Mouse (Mus musculus): Measurements from ENCODE around the gene Rhof.
"Not testable (repeated sequence)": the region's sequence is repeated elsewhere in the genome, so short reads cannot be mapped to it uniquely, and the experiment has no call there.

The Rhof gene

DNA sequence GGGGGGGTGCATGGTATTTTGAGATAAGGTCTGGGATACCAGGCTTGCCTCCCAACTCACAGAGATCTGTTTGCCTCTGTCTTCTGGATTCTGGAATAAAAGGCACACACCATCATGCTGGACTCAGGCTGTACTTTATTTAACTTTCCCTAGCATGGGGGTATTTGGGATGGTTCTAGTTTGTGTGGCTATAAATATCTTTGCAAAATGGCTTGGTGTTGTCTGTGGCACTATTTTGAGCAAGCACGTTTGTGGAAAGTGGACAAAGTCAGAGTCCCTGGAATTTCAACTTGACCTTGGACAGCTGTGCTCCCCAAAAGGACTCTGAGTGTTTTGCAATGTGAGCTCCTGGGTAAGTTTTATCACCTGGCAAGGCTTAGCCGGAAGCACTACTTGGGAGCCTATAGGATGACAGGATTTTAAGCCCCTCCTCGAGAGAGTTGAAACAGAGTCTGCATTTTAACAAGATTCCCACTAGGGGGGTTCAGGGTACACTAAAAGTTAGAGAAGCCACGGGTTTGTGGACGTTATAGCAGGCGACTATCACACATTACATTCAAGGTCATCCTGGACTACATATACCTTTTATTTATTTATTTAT is 65.0 kb downstream of the Rhof start:
- DNase-seq (ENCODE audit: low spot score in 2 of 2), result no peak

DNA sequence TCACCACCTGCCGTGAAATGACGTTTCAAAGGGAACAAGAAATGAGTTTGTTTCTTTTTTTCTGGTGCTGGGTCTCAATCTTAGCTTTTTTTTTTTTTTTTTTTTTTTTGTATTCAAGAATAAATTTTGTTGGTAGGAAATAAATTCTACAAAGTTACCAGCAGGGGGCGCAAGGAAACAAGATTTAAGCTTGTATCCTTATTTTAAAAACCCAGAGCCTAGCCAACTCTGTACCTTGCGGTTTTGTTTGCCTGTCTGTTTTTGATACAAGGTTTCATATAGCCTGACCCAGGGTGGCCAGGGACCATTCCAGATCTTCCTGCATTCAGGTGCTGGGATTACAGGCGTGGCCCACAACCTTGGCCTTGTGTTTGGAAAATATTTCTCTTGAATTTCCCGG is 68.3 kb downstream of the Rhof start:
- peak; percentile 45 to 73 for DNase-seq (ENCODE audit: low spot score in 2 of 2)

DNA sequence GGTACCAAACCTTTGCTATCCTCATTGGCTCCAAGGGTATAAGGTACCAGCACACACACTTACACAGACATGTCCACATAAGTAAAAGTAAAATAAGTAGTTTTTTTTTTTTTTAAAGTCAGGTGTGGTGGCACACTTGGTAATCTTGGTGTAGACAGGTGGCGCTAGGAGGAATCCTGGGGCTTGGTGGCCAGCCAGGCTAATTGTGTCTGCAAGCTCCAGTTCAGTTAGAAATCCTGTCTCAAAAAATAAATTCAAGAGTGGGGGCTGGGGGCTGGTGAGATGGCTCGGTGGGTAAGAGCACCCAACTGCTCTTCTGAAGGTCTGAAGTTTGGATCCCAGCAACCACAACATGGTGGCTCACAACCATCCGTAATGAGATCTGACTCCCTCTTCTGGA is 69.4 kb downstream of the Rhof start:
- no peak for DNase-seq (ENCODE audit: low spot score in 2 of 2)

DNA sequence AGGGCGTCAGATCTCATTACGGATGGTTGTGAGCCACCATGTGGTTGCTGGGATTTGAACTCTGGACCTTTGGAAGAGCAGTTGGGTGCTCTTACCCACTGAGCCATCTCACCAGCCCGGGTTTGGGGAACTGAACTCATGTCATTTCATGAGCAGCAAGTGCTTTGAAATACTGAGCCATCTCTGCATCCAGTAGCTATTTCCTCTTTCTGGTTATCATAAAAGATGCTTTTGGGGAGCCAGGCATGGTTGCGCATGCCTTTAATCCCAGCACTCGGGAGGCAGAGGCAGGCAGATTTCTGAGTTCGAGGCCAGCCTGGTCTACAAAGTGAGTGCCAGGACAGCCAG is 71.1 kb downstream of the Rhof start:
- not testable (repeated sequence) for DNase-seq (ENCODE audit: low spot score in 2 of 2)

DNA sequence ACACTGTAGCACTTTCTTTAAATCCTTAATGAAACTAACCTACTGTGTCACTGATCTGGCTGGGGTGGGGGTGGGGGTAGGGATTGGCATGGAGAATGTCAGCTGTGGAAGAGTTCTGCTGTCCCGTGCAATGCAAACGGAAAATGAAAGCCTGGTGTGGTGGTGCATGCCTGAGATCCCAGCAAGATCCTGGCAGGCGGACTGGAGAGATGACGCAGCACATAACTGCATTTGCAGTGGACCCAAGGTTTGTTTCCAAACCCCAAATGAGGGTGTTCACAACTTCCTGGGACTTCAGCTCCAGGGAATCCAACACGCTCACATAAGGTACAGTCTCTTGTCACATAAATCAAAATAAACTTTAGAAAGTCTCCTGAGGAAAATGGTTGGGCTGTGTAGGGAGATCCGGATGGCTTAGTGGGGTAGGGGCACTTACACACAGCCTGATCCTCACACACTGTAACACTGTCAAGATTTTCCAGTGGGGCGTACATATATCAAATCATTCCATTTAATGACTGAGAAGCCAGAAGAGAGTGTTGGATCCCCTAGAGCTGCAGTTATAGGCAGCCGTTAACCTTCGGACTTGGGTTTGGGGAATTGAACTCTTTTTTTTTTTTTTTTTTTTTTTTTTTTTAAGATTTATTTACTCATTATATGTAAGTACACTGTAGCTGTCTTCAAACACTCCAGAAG is 71.6 kb downstream of the Rhof start:
- DNase-seq (ENCODE audit: low spot score in 2 of 2), result no peak

DNA sequence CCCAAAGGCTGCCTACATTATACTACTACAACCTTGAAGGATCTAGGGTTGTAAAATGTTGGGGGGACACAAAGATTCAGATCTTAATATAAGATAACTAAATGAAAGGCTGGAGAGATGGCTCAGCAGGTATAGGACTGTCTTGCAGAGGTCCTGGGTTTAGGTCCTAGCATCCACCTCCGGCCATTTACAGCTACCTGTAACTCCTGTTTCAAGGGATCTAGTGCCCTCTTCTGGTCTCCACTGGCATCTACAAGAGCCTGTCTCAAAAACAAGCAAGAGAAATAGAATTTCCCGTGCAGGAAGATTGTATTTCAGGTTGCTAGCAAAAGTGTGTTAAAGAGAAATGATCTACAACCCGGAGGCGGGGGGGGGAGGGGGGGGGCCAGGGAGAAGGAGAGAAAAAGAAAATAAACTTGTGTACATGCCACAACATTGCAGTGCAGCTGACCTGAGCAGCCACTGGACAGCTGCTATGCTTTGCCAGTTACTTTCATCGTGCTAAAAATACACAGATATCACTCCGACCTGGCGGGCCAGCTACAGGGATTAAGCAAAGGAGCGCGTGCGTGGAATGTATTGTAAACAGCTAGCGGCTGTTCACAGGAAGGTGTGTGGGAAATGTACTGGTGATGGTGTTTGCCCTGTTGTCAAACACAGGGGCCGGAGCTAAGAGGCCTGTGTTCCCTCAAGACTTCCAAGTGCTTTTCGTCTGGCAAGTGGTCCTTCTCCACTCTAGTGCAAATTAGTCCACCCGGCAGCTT is 72.6 kb downstream of the Rhof start:
- peak in 1 of 2 experiments; percentile 47 for DNase-seq (ENCODE audit: low spot score in 2 of 2)

DNA sequence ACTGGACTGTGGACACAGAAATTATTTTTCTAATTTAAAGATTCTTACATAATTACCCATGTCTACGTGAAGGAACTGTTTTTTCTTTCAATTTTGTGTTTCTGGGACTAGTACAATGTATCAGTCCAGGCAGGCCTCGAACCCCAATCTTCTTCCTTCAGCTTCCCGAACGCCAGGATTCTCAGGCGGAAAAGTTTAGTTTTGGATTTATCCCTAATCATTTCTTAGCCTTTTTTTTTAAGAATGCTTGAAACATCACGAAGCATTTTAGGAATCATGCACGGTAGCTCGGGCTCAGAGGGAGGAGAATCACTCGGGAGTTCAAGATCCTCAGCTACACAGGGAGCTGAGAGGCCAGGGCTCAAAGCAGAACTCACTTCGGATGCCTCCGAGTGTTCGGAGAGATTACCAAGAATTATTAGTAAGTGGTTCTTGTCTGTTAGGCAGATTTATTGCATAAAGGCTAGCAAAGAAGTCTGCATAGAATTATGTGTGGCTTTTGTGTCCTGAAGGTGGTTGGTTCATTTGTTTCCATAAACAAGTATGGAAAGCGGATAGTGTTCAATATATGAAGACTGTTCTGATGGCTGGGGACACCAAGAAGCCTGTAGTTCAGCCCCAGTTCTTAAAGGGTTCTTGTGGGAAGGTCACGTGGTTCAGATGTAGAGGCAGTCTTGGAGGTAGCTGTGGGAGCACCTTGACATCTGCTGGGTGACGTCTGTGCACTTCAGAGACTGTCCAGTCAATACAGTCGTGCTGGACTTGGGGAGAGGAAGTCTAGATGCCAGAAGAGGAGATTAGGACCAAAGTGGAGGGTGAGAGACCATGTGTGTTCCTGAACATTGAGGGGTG is 74.0 kb downstream of the Rhof start:
- no peak for DNase-seq (ENCODE audit: low spot score in 2 of 2)

DNA sequence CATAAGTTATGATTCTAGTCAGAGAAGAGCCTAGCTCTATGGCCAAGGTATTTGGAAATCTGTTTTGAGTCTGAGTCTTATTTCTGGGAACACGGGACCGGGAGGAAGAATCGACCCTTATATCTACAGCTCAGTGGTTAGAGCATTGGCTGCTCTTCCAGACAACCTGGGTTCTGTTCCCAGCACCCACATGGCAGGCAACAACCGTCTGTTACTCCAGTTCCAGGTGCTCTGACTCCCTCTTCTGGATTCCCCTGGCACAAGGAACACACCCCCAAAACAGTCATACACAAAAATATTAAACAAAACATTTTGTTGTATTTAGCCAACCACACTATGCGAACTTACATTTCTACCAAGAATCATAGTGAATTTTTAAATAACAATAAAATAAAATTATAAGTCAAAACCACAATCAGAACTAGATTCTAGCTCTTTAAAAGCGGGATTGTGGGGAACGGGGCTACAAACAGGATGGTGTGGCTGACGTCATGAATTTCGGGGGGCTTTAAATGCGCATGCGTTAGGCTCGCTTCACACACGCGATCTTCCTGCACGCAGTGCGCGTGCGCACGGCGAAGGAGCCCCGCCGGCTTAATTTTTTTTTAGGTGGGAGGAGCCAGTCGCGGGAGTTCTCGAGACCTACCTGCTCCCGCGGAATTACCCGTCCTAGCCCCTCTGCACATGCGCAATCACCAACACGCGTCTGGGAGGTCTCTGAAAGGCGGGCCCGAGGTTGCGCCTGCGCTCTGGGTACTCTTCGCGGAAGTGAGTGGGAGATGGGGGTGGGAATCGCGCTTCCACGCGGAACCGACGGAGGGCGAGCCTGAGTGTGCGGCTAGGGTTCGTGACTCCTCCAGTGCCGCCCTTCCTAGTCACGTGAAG is 74.9 kb downstream of the Rhof start:
- DNase-seq (ENCODE audit: low spot score in 2 of 2), result peak; percentile 96 to 99
